Mouse (Mus musculus) ES-E14 (cell line): ENCODE data around the gene Sh3gl1.

Experiments
- MAFK ChIP-seq: IDR thresholded peaks from 2 replicates; pipeline ENCODE4 v1.6.1; 2014; ENCODE audit warnings: mild to moderate bottlenecking, low read depth, low read length, inconsistent platforms; ENCODE audit not compliant: insufficient read depth
- ZC3H11A ChIP-seq: IDR thresholded peaks from 2 replicates; pipeline ENCODE4 v1.6.1; 2012; ENCODE audit warnings: low read depth, mild to moderate bottlenecking, inconsistent platforms, low read length, borderline replicate concordance
- ZNF384 ChIP-seq: IDR thresholded peaks from 2 replicates; pipeline ENCODE4 v1.6.1; 2012; ENCODE audit warnings: low read depth, low read length, inconsistent platforms

DNA sequence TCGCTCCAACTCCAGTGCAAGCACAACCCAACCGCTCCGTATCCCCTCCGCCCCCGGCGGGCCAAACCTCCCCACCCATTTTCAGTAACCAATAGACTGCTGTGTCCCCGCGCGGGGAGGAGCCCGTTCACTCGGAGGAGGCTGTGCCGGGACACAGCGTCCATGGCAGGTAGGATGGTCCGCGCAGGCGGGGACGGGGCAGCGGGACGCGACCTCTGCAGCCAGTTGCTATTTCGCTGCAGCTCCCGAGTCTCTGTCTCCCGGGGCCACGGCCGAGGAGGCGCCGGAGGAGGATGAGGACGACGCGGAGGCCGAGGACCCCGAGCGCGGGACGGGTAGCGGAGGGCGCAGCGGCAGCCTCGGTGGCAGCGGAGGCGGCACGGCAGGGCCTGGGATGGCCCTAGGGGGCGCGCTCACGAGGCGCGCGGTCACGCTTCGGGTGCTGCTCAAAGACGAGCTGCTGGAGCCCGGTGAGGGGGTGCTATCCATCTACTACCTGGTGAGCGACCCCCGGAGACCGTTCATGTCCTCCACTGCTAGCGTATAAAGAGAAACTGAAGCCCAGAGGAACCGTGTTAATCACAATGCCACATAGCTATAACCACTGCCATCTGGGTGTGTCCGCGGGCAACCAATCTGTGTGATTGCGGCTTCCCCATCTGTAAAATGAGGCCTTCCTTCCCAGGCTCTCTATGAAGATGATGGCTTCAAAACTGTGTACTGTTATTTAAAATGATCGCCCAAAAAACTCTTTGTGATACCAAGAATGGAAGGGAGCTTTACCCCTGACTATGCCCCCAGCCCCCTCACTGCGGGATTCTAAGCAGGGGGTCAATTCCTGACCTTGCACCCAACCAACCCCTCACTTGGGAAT is 27.1 kb downstream of the Sh3gl1 start:
- TF ChIP-seq ZNF384, result no peak
- no peak for TF ChIP-seq ZC3H11A
- no peak for TF ChIP-seq MAFK
